Mouse (Mus musculus) heart, postnatal 4 days (tissue): ENCODE data around the gene Cldn19. TPM values are rescaled to one million over a fixed set of nuclear protein-coding genes. Genes with fewer than 3 reads are reported as not detected.

Source experiments
- DNase-seq: peaks from one replicate; pipeline ENCODE4 v3.0.0; 2021
- total RNA-seq, 2 experiments: library from RNA; stranded (reverse); gene quantifications; 2 replicates each; pipeline ENCODE4 v1.2.3; 2021

Gene Cldn19
- 1 to 10 TPM in 1 of 2 experiments, under 1 TPM in 1; 0.17 to 1.2 TPM for total RNA-seq

DNA sequence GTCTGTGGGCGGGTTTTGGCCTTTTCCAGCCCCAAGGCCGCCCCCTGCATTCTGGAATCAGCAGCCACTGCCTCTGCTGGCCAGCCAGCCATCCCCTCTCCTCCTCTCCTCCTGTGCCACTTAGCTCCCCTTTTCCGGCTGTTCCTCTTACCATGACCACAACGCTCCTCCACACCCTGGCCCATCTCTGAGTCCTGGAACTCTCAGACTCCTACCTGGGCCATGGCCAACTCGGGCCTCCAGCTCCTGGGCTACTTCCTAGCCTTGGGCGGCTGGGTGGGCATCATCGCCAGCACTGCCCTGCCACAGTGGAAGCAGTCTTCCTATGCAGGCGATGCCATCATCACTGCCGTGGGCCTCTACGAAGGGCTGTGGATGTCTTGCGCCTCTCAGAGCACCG lies at the start of gene Cldn19:
TSS of gene Cldn19 (plus strand) at position 64 of the 400 bp plus-strand sequence.
- no peak for DNase-seq

DNA sequence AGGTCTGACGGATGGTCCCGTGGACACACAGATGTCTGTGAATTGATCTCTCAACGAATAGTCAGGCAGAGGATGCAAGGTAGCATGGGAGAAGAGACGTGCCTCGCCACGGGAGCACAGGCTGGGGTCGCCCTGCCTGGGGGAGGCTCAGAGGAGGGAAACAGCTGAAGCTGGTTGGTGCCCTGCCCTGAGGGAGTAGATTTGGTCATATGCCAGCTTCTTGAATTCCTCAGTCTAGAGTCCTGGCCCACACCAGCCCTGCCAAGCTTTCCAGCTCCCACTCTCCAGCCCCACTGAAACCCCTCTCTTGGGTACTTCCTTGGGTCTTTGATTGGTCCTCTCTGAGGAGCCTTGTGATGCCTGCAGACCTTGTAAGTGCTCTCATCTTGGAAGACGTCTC lies 38.5 kb upstream of the Cldn19 start:
- DNase-seq, result no peak

DNA sequence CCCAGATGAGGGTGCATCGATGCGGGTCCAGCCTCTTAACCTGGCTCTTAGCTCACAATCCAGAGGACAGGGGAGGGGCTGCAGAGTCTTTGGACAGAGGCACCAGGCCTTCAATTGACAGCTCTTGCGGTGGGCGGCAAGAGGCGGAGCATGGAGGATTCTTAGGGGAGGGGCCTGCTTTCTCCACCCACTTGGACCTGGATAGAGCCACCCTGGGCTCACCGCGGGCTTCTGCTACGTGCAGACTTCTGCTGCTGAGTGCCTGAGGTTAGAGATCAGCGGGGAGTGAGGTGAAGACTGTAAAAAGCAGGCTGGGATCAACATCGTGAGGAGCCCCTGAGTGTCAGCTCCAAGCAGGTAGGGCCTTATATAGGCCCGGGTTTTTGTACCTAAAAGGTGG lies 37.0 kb upstream of the Cldn19 start, which contains the start of gene Tmem269:
TSS of gene Tmem269 (minus strand) at position 49 of the 400 bp plus-strand sequence.
- DNase-seq, result no peak

DNA sequence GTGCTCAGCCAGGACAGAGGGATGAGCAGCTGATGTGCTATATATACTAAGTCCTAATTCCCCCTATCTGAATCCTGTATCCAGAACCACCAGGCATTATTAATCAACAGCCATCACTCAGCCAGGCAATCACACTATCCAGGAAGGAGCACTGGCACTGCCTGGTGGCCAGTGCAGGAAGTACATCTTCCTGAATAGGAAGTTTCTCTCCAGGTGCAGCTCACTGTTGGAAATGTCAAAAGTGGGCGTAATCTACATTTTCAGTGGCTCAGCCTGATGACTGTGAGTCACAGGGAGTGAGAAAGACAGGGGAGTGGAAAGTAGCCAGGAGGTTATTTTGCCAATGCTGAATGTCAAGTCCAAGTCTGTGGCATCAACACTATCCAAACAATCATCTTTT lies 31.5 kb upstream of the Cldn19 start:
- DNase-seq, result peak; percentile 33

DNA sequence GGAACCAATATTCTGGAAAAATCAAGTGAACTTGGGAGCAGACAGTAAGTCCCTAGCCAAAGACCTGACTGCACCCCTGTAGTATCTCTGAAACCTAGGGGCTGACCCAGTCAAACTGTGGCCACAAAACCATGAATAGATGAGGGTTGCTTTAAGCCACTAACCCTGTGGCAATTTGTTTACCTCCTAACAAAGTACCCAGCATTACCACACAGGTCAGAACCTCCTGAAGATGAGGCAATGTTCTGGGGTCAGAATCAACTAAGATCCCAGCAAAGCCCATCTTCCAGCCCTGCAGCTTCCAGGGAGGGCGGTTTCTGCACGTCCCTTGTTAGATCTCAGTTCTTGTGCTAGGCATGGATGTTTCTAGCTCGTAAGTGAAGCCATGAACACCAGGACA lies 30.7 kb upstream of the Cldn19 start:
- DNase-seq, result no peak

DNA sequence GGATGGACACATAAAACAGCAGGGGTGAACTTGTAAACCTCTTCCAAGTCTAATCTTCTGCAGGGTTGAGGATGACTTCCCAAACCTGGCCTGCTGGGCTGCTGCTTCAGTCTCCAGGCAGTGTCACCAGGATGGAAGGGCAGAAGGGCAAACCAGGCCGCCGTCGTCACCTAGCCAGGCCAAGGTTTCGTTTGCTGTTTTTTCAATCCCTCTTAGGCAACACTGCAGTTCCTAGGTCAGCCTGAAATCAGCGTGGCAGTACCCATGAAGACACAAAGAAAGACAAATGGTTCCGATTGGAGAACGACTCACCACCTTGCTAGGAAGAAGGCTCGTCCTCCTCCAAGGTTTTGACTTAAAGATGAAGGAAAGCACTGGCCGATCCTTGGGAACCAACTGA lies 29.5 kb upstream of the Cldn19 start:
- no peak for DNase-seq

DNA sequence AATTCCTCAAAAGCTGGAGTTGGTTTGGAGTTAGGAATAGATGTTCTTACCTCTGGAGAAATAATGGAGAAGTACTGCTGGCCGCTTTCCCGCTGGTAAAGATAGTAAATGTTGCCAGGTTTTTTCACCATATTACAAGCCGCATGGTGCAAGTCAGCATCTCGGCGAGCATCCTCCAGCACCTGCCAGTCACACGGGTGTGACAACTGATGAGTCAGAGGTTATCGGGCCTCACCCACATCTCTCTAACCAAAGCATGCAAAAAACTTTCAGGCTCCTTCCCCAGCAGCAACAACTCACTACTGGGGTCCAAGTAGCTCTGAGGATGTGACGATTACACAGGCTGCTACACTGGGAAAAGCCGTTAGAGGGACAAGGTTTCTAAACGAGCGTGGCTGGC lies 28.5 kb upstream of the Cldn19 start:
- no peak for DNase-seq

DNA sequence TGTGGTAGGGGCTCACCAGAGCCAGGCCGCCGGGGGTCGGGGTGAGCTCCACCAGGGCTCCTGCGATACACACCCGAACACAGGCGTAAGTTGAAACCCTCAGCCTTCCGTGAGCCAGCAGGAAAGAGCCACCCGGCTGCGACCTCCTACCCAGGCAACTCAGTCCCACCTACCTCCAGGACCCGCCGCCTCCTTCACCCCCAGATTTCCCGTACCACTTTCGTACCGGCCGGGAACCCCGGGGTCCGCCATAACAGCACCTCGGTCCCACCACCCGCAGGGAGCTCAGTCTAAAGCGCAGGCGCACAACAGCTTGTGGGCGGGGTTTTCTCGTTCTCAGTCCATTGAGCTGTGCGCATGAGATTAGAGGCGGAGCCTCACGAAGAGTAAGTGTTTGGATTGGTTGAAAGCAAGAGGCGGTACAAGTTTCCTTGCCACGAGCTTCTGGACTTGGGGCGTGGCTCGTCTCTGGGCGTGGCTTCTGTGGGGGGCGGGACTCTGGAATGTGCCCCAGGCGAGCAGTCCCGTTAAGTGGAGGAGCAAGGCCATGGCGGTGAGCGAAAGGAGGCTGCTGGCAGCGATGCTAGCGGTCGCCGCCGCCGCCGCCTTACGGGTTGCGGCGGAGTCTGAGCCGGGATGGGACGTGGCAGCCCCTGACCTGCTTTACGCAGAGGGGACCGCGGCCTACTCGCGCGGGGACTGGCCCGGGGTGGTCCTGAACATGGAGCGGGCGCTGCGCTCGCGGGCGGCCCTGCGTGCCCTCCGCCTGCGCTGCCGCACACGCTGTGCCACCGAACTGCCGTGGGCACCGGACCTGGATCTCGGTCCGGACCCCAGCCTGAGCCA lies 22.6 kb upstream of the Cldn19 start, which contains the start of the genes AU022252 and P3h1:
TSS of gene AU022252 (minus strand) at position 303 of the 846 bp plus-strand sequence.
TSS of gene P3h1 (plus strand) at position 506 of the 846 bp plus-strand sequence.
- peak; percentile 99 for DNase-seq

DNA sequence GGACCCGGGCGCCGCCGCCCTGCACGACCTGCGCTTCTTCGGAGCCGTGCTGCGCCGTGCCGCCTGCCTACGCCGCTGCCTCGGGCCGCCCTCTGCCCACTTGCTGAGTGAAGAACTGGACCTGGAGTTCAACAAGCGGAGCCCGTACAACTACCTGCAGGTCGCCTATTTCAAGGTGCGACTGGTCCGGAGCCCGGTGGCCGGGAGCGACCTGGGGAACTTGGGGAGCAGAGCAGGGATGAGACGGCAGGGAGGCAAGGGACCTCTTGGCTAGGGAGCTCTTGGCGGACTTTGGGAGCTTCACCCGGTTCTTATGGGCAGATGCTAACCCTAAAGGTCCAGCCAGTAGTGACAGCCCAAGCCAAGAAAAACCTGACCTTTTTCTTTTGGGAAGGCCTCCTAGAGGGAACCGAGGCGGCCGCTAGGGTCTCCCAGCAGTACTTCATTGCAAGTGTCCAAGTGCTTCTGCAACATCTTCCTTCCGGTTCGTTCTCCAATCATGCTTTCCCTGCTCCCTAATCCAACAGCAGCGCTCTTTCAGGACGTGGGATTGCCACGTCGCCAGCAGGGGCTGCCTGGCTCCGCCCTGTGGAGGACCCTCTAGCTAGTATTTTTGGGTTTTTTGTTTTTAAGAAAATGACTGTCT lies 21.8 kb upstream of the Cldn19 start:
- peak; percentile 59 for DNase-seq

DNA sequence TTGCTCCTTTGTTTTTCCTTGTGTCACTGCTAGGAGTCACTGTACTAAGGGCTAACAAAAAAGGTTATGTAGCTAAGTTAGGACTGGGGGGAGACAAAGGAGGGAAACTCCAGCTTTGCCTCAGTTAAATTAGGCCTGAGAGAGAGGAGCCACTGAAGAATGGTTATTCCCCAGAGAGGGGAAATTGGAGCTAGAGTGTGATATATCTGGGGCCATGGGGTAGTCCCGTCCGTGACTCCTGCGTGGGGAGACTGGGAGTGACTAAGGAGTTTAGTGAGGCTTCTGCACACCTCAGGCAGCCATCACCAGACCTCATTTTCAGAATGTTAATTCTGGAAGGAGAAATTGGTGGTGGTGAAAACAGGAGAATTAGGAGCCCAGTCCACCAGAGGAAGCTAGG lies 20.9 kb upstream of the Cldn19 start:
- no peak for DNase-seq

DNA sequence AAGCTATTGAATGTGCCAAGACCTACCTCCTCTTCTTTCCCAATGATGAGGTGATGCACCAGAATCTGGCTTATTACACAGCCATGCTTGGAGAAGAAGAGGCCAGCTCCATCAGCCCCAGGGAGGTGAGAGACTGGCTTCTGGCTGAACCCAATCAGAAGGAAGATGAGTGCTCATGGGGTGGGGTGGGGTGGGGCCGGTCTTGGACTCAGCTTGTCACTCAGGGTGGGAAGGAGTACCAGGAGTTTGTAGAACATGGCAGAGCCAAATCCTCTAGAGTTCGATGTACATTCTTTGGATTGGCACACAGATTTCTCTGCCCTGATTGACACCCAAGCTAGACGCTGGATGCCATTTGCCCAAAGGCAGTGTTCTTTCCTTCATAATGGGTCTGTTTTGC lies 16.6 kb upstream of the Cldn19 start:
- no peak for DNase-seq

DNA sequence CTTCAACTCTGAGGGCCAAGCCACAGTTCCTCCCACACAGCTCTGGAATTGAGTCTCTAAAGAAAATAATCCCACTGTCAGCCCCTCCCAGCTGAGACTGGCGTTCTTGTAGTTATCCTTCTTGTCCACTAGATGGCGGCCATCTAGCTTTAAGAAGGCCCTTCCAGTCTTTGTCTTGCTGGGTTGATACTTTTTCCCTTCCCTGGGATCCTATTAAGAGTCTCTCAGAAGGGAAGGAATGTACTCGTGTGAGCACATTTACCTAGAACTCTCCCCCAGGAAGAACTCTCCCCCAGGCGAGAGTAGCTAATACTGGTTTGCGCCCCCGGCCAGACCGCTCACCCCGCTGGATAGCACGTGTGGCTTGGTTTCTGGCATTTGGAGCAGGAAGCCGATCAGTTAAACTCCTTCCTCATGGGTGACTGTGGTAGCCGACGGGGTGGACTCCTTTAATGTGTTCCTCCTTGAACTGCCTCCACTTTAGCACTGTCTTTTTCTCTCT lies 16.0 kb upstream of the Cldn19 start:
- DNase-seq, result peak; percentile 53

DNA sequence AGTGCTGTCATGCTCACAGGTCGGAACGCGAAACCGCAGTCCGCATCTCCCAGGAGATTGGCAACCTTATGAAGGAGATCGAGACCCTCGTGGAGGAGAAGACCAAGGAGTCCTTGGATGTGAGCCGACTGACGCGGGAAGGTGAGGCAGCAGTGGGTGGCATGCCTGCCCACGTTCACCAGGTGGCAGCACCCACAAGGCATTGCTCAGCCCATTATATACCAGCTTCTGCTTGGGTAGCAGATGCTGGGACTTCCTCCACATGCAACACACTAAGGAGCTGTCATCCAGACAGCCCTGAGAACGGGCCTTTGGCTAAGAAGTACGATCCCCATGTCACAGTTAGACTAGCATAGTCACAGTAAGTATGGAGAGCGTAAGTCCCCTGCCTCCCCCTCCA lies 13.6 kb upstream of the Cldn19 start:
- peak; percentile 56 for DNase-seq

DNA sequence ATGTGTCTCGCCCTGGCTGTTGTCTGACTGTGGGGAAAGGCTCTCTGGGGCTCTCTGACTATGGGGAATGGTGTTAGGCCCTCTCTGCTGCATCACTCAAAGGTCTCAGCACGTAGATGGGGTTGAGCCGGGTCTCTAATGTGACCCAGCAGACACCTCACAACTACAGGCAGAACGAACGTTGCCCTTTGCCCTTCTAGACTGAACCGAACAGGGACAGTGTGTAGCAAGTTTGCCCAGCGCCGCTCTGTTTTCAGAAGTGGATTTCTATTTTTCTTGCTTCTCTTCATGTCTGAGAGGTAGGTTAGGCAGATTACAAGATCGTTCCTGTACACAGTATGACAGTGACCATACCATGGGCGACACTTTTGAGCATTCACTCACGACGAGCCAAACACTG lies 12.6 kb upstream of the Cldn19 start:
- no peak for DNase-seq

DNA sequence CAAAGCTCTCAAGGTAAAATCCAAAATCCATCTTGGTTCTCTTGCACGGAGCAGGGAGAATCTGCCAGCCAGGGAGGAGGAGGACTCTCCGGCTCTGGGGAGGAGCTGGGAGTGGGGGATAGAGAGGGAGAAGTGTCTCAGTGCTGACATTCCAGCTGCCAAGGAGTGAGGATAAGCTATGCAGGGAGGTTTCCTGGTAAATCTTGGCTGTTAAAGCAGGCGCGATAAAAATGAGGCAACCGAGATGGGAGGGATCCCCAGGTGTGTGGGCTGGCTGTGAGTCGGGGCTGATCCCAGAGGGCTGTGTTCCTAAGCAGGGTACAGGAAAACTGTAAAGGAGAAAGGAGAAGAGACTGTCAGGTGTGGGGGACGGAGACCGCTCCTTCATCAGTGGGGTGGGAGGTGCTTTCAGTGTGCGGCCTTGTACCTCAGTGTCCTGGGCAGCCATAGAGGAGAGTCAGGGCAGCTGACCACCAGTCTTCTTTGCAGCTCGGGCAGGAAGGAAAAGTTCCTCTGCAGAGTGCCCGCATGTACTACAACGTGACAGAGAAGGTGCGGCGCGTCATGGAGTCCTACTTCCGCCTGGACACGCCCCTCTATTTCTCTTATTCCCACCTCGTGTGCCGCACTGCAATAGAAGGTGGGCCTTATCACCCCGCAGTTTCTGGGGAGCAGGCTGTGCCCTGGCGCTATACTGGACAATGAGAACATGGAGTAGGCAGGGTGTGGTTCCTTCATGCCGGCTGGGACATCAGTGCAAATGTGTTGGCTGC lies 10.6 kb upstream of the Cldn19 start:
- no peak for DNase-seq

DNA sequence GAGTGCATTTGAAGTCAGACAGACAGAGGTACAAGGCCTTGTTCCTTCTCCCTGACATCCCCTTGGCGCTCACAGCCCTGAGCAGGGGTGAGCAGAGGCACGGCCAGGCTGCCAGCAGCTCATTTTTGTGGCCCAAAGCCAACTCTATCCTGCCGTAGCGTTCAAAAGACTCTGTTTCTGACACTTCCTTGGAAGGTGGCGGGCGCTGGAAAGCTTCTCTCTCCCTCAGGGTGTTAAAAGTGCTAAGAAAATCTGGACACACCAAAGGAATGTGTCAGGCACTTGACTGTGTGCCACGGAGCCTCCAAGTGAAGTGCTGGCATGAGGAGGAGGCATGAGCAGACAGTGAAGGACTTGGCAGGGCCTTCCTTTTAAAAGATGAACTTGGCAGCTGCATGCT lies 9.7 kb upstream of the Cldn19 start:
- DNase-seq, result peak; percentile 64

DNA sequence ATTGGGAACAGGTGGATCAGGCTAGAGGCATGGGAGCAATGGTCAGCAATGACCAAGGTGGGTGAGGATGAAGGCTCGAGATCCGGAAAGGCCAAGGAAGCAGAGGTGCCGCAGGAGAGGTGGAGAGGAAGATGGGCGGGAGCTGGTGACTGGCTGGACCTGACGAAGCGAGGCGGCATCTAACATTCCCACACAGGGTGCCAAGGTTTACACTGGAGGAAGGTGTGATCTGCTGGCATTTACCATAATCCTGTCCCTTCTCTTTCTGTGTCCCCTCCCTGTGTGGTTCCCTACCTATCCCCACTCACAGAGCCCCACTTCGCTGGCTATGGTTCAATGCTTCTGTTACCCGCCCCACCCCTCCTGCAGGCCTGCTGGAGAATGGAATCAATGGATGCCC lies 9.3 kb upstream of the Cldn19 start:
- DNase-seq, result no peak

DNA sequence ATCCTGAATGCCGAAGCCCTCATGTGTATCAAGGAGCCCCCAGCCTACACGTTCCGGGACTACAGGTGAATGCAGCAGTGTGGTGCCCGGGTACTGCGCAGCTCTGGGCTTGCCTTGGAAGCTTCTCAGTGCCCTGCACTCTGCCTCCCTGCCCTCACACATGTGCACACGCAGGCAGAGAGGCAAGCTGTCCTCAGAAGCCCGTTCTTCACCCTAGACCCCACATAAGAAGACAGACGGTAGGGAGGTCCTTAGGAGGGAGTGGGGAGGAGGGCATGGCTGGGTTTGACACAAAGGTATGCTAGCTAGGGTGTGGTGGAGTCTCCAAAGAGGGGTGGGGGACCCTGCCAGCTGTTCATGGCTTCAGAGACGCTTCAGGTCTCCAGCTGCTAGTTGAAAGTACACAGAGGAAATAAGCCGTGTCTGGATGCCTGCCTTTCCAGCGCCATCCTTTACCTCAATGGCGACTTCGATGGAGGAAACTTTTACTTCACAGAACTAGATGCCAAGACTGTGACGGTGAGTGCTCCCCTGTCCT lies 8.5 kb upstream of the Cldn19 start:
- DNase-seq, result no peak

DNA sequence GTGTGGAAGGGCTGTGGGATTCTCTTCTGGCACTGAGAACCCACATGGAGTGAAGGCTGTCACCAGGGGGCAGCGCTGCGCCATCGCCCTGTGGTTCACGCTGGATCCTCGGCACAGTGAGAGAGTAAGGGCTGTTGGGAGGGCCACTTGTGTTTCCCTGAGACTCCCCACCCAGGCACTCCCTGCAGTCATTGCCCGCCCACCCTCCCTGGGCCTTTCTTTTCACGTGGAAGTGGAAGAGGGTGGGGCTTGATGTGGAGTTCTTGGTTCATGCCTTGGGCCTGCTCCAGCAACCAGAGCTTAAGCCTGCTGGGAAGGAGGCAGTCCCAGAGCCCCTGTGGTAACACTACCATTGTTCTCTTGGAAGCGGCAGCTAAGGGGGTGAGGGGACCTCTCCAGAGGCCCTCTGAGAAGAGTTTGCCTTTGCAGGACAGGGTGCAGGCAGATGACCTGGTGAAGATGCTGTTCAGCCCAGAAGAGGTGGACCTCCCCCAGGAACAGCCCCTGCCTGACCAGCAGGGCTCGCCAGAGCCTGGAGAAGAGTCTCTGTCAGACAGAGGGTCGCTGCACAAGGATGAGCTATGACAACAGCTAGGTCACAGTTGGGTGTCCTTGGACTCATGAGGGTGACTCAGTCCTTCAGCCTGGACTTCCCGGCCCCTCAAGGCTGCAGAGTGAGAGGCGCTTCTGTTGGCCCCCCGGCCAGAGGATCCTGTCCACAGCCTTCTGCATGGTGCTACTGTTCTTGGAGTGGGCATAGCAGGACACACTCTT lies 7.6 kb upstream of the Cldn19 start:
- peak; percentile 88 for DNase-seq

DNA sequence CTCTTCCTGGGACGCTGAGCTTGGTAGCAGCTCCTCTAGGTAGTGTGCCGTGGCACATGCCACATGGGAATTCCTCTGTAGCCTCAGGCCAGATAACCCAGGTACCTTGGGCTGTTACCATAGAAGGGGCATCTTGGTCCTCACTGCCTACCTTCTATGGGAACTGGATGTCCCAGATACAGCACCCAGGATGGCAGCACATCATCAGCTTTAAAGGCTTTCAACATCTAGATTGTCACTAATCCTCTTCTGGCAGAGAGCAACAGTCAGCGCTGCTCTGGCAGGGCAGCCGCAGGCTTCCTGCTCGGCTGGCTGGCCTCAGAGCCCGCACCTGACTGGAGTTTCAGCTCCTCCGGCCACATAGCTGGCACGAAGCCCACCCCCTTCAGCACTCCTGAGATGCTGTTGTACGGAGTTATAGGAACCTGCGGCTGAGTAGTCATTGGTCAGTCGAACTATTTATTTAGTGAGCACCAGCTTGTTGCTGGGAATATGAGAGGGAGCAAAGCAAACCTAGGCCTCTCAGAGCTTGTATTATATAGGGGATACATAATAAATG lies 6.7 kb upstream of the Cldn19 start:
- peak; percentile 33 for DNase-seq
